Mouse (Mus musculus): ENCODE data around the gene Igdcc3. TPM values are rescaled to one million over a fixed set of nuclear protein-coding genes. Genes with fewer than 3 reads are reported as not detected.
A peak's percentile ranks its signal among the peaks of the same experiment; 100 is the strongest.

The Igdcc3 gene
- polyA plus RNA-seq, 1 experiment from 2014 or later, result not detected

GRCm38 (mm10) chr9:65131717-65132116, 9.3 kb upstream of the Igdcc3 start:
- WGBS (ENCODE audit: insufficient replicate concordance), result 44% methylated on average over 5 of the region's 5 CpGs
- peaks cover 6% of the 10 kb centered on the region; the same call in 1 of the 2 replicates for H3K36me3 ChIP-seq (replicated peaks; ENCODE audit: insufficient read depth, low read length)
- no peaks in the 10 kb centered on the region for H3K9me3 ChIP-seq (ENCODE audit: low read length)
- H3K9ac ChIP-seq (replicated peaks), result no peak overlapping the region
- H3K27me3 ChIP-seq (ENCODE audit: insufficient read depth, low read length), result no peaks in the 10 kb centered on the region
- ATAC-seq (no peak), DNase-seq (no peak)
- H3K4me3 ChIP-seq (ENCODE audit: low read depth, low read length), result no peak overlapping the region
- no peaks in the 10 kb centered on the region; the same call in 1 of the 2 replicates for H3K4me1 ChIP-seq (ENCODE audit: insufficient read depth)
- TF ChIP-seq CTCF (IDR thresholded peaks at IDR 0.05; ENCODE audit: low read depth), result no peak
- no peak for TF ChIP-seq EP300 (IDR thresholded peaks at IDR 0.05; ENCODE audit: low read depth)
- no peak overlapping the region for H3K4me2 ChIP-seq (ENCODE audit: low read depth, low read length)
- no peak overlapping the region for H3K27ac ChIP-seq (ENCODE audit: low read depth)

DNA sequence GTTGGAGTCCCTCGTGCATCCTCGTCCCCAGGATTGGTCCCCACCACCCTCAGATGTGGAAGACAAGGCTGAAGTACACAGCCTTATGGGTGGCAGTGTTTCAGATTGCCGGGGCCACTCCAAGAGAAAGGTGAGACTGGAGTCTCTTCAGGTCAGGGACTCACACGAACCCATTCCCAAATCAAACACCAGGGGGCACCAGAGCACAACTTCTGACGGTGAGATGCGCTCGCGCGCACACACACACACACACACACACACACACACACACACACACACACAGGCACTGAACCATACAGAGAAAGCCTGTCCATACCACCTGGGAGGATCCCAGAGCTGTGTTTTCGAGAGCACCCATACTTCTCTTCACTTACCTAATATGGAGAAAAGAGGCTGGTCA, 7.2 kb upstream of the Igdcc3 start:
- no peak overlapping the region for H3K9ac ChIP-seq (replicated peaks)
- ATAC-seq (peak; percentile 33; the same call in 1 of the 2 replicates), DNase-seq (peak; percentile 88)
- H3K9me3 ChIP-seq (ENCODE audit: low read length), result no peaks in the 10 kb centered on the region
- 0 out of 2 replicates have a peak, but pooled peaks cover 6% of the 10 kb centered on the region for H3K36me3 ChIP-seq (replicated peaks; ENCODE audit: insufficient read depth, low read length)
- H3K4me3 ChIP-seq (ENCODE audit: low read depth, low read length), result no peak overlapping the region
- no peak overlapping the region for H3K4me2 ChIP-seq (ENCODE audit: low read depth, low read length)
- 12% methylated on average over 10 of the region's 10 CpGs for WGBS (ENCODE audit: insufficient replicate concordance)
- H3K4me1 ChIP-seq (ENCODE audit: insufficient read depth), result no peaks in the 10 kb centered on the region
- H3K27ac ChIP-seq (ENCODE audit: low read depth), result no peak overlapping the region
- H3K27me3 ChIP-seq (ENCODE audit: insufficient read depth, low read length), result no peaks in the 10 kb centered on the region
- TF ChIP-seq CTCF (IDR thresholded peaks at IDR 0.05; ENCODE audit: low read depth) (peak; percentile 90), EP300 (IDR thresholded peaks at IDR 0.05; ENCODE audit: low read depth) (no peak)

GRCm38 (mm10) chr9:65135126-65135525, 5.9 kb upstream of the Igdcc3 start:
- ATAC-seq (no peak), DNase-seq (no peak)
- no peak overlapping the region for H3K4me2 ChIP-seq (ENCODE audit: low read depth, low read length)
- H3K4me3 ChIP-seq (ENCODE audit: low read depth, low read length), result no peak overlapping the region
- peaks cover 9% of the 10 kb centered on the region for H3K27me3 ChIP-seq (ENCODE audit: insufficient read depth, low read length)
- H3K9ac ChIP-seq (replicated peaks), result no peak overlapping the region
- 0 out of 2 replicates have a peak, but pooled peaks cover 6% of the 10 kb centered on the region for H3K36me3 ChIP-seq (replicated peaks; ENCODE audit: insufficient read depth, low read length)
- H3K4me1 ChIP-seq (ENCODE audit: insufficient read depth), result no peaks in the 10 kb centered on the region
- no peak overlapping the region for H3K27ac ChIP-seq (ENCODE audit: low read depth)
- H3K9me3 ChIP-seq (ENCODE audit: low read length), result no peaks in the 10 kb centered on the region
- TF ChIP-seq EP300 (IDR thresholded peaks at IDR 0.05; ENCODE audit: low read depth), result no peak
- TF ChIP-seq CTCF (IDR thresholded peaks at IDR 0.05; ENCODE audit: low read depth), result no peak
- 80% methylated on average over 4 of the region's 4 CpGs for WGBS (ENCODE audit: insufficient replicate concordance)

- Histone ChIP-seq H3K4me3 (ENCODE audit: low read depth, low read length) (peak overlapping the region; percentile 55), H3K9me3 (ENCODE audit: low read length) (no peaks in the 10 kb centered on the region), H3K36me3 (replicated peaks; ENCODE audit: insufficient read depth, low read length) (no peaks in the 10 kb centered on the region), H3K27ac (ENCODE audit: low read depth) (no peak overlapping the region), H3K4me1 (ENCODE audit: insufficient read depth) (peaks cover 13% of the 10 kb centered on the region), H3K27me3 (ENCODE audit: insufficient read depth, low read length) (peaks cover 43% of the 10 kb centered on the region), H3K4me2 (ENCODE audit: low read depth, low read length) (peak overlapping the region; percentile 88), H3K9ac (replicated peaks) (no peak overlapping the region)
- DNase-seq (no peak), ATAC-seq (no peak)
- TF ChIP-seq CTCF (IDR thresholded peaks at IDR 0.05; ENCODE audit: low read depth), result no peak
- TF ChIP-seq EP300 (IDR thresholded peaks at IDR 0.05; ENCODE audit: low read depth), result no peak
- WGBS (ENCODE audit: insufficient replicate concordance), result 4% methylated on average over 8 of the region's 8 CpGs
Observed at GRCm38 (mm10) chr9:65140491-65140890, 498 bp upstream of the Igdcc3 start.

DNA sequence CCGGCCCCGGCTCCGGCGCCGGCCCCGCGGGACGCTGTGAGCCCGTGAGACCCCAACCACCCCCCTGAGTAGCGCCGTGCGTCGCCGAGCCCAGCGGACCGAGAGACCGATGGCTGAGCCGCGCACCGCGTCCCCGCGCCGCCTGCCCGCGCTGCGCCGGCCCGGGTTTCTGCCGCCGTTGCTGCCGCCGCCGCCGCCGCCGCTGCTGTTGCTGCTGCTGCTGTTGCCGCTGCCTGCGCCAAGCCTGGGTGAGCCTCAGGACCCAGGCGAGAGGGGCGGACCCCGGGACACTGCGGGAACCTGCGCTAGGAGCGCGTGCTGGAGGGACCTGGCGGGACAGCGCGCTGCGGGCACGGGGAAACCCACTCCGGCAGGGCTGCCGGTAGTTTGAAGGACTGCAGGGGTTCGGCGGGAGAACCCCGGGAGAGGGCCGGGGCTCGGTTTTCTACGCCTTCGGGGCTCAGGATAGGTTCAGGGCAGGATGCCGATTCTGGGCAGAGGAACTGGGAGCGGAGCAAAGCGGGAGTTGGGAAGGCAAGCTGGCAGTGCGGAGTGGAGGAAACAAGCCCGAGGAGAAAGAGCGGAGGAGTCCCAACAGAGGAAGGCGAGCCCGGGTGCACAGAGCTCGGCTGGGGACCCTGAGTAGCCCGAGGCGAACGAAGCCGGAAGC, 452 bp downstream of the Igdcc3 start:
- DNase-seq, result peak; percentile 37
- H3K27ac ChIP-seq (ENCODE audit: low read depth), result no peak overlapping the region
- no peaks in the 10 kb centered on the region for H3K9me3 ChIP-seq (ENCODE audit: low read length)
- peak overlapping the region; percentile 55 for H3K4me3 ChIP-seq (ENCODE audit: low read depth, low read length)
- peak; percentile 50; the same call in 1 of the 2 replicates for ATAC-seq
- no peaks in the 10 kb centered on the region for H3K36me3 ChIP-seq (replicated peaks; ENCODE audit: insufficient read depth, low read length)
- TF ChIP-seq CTCF (IDR thresholded peaks at IDR 0.05; ENCODE audit: low read depth), result no peak
- no peak for TF ChIP-seq EP300 (IDR thresholded peaks at IDR 0.05; ENCODE audit: low read depth)
- peak overlapping the region; percentile 88 for H3K4me2 ChIP-seq (ENCODE audit: low read depth, low read length)
- H3K27me3 ChIP-seq (ENCODE audit: insufficient read depth, low read length), result peaks cover 47% of the 10 kb centered on the region
- H3K4me1 ChIP-seq (ENCODE audit: insufficient read depth), result peaks cover 13% of the 10 kb centered on the region
- WGBS (ENCODE audit: insufficient replicate concordance), result 1% methylated on average over 46 of the region's 73 CpGs
- H3K9ac ChIP-seq (replicated peaks), result 0 out of 2 replicates have a peak overlapping the region, but pooled peaks have one; percentile 17

DNA sequence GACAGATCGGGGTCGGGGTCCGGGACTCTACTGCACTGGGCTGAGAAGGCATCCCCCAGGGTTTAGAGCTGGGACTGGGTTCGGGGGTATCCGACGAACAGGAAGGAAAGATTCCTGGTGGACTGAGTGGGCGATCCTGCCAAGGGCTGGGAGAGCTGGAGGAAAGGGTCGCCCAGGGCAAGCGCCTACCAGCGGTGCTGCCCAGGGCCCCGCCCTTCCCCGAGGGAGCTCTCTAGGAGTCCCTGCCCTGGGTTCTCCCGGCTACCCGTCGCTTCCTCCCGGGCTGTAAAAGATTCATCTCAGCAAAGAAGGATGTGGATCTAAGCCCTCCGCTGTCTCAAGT, 958 bp downstream of the Igdcc3 start:
- Histone ChIP-seq H3K4me1 (ENCODE audit: insufficient read depth) (peaks cover 13% of the 10 kb centered on the region), H3K27ac (ENCODE audit: low read depth) (no peak overlapping the region), H3K27me3 (ENCODE audit: insufficient read depth, low read length) (peaks cover 47% of the 10 kb centered on the region), H3K4me2 (ENCODE audit: low read depth, low read length) (peak overlapping the region; percentile 88), H3K9ac (replicated peaks) (0 out of 2 replicates have a peak overlapping the region, but pooled peaks have one; percentile 17), H3K4me3 (ENCODE audit: low read depth, low read length) (peak overlapping the region; percentile 55), H3K36me3 (replicated peaks; ENCODE audit: insufficient read depth, low read length) (no peaks in the 10 kb centered on the region), H3K9me3 (ENCODE audit: low read length) (no peaks in the 10 kb centered on the region)
- DNase-seq (no peak), ATAC-seq (peak; percentile 43; the same call in 1 of the 2 replicates)
- TF ChIP-seq EP300 (IDR thresholded peaks at IDR 0.05; ENCODE audit: low read depth), result no peak
- TF ChIP-seq CTCF (IDR thresholded peaks at IDR 0.05; ENCODE audit: low read depth), result no peak
- WGBS (ENCODE audit: insufficient replicate concordance), result under 1% methylated on average over 16 of the region's 17 CpGs
